8 mouse cellular contexts compared by ENCODE assay signal in the genomic region with DNA sequence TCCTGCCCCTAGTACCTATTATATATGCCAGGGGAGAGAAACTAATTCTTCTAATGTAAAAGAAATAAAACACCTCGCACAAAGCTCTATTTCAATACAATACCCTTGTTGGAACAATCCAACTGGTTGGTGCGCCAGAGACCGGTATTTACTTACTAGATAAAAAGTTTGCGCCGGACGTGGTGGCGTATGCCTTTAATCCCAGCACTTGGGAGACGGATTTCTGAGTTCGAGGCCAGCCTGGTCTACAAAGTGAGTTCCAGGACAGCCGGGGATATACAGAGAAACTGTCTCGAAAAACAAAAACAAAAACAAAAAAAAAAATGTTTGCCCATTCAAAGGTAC. TPM values are rescaled to one million over a fixed set of nuclear protein-coding genes. Genes with fewer than 3 reads are reported as not detected.
DNase-seq lines count a peak whose midpoint lies in the region; ATAC-seq and TF ChIP-seq lines count a peak whose summit lies in the region.

No protein-coding gene starts in this region.

- H3K27me3 ChIP-seq in lung, embryonic 16.5 days (ENCODE audit: control insufficient read depth, insufficient read depth, low read depth, low read length), result no peaks in the 10 kb centered on the region
- no peaks in the 10 kb centered on the region for H3K27me3 ChIP-seq in embryonic facial prominence, embryonic 10.5 days (replicated peaks; ENCODE audit: low read depth, poor library complexity, severe bottlenecking)
- no peaks in the 10 kb centered on the region for H3K27me3 ChIP-seq in intestine, embryonic 15.5 days (replicated peaks)
- H3K27me3 ChIP-seq in neural tube, embryonic 13.5 days, result no peaks in the 10 kb centered on the region
- H3K27me3 ChIP-seq in cerebellum, adult 2 months (ENCODE audit: control insufficient read depth, insufficient read depth, low read length), result no peaks in the 10 kb centered on the region

- H3K9me3 ChIP-seq in lung, embryonic 16.5 days (ENCODE audit: control insufficient read depth, low read length), result no peaks in the 10 kb centered on the region
- no peaks in the 10 kb centered on the region for H3K9me3 ChIP-seq in embryonic facial prominence, embryonic 10.5 days
- no peaks in the 10 kb centered on the region for H3K9me3 ChIP-seq in intestine, embryonic 15.5 days
- no peaks in the 10 kb centered on the region for H3K9me3 ChIP-seq in neural tube, embryonic 13.5 days

- peaks cover 3% of the 10 kb centered on the region; the same call in 1 of the 2 replicates for H3K36me3 ChIP-seq in lung, embryonic 16.5 days (ENCODE audit: control insufficient read depth, insufficient read depth, low read length)
- H3K36me3 ChIP-seq in embryonic facial prominence, embryonic 10.5 days (replicated peaks), result peaks cover 53% of the 10 kb centered on the region
- H3K36me3 ChIP-seq in intestine, embryonic 15.5 days, result no peaks in the 10 kb centered on the region
- no peaks in the 10 kb centered on the region for H3K36me3 ChIP-seq in neural tube, embryonic 13.5 days

- no peak overlapping the region for H3K27ac ChIP-seq in lung, embryonic 16.5 days (ENCODE audit: low read length)
- H3K27ac ChIP-seq in embryonic facial prominence, embryonic 10.5 days (replicated peaks), result peak overlapping the region; percentile 98; the same call in 1 of the 2 replicates
- H3K27ac ChIP-seq in intestine, embryonic 15.5 days, result 0 out of 2 replicates have a peak overlapping the region, but pooled peaks have one; percentile 5
- H3K27ac ChIP-seq in neural tube, embryonic 13.5 days (replicated peaks), result no peak overlapping the region
- no peak overlapping the region for H3K27ac ChIP-seq in cerebellum, adult 2 months (ENCODE audit: insufficient read depth, low read length)

- H3K4me1 ChIP-seq in lung, embryonic 16.5 days (replicated peaks; ENCODE audit: control insufficient read depth, insufficient read depth, low read length), result peaks cover 42% of the 10 kb centered on the region
- peaks cover 45% of the 10 kb centered on the region for H3K4me1 ChIP-seq in embryonic facial prominence, embryonic 10.5 days
- peaks cover 20% of the 10 kb centered on the region for H3K4me1 ChIP-seq in intestine, embryonic 15.5 days (replicated peaks)
- peaks cover 49% of the 10 kb centered on the region for H3K4me1 ChIP-seq in neural tube, embryonic 13.5 days (replicated peaks)
- no peaks in the 10 kb centered on the region for H3K4me1 ChIP-seq in cerebellum, adult 2 months (ENCODE audit: control insufficient read depth, insufficient read depth, low read length)

- no peak for DNase-seq in lung, postnatal 14 days
- DNase-seq in embryonic facial prominence, embryonic 10.5 days (ENCODE audit: low spot score), result no peak
- DNase-seq in cerebellum, adult 2 months, result no peak
- no peak for DNase-seq in adrenal gland, adult 2 months
- DNase-seq in left cerebral cortex, postnatal 25 days (ENCODE audit: low spot score in 2 of 2), result no peak

- TF ChIP-seq CTCF in cerebellum, adult 2 months (IDR thresholded peaks at IDR 0.05; ENCODE audit: borderline replicate concordance, insufficient read depth, low read depth, low read length), result no peak

- H3K4me3 ChIP-seq in lung, embryonic 16.5 days (ENCODE audit: low read length), result peak overlapping the region; percentile 92
- peak overlapping the region; percentile 92 for H3K4me3 ChIP-seq in embryonic facial prominence, embryonic 10.5 days
- H3K4me3 ChIP-seq in intestine, embryonic 15.5 days (replicated peaks), result peak overlapping the region; percentile 70
- H3K4me3 ChIP-seq in neural tube, embryonic 13.5 days, result peak overlapping the region; percentile 94
- no peak overlapping the region for H3K4me3 ChIP-seq in cerebellum, adult 2 months (replicated peaks; ENCODE audit: insufficient read depth, low read depth, low read length)

- intact Hi-C loops in left cerebral cortex, postnatal 25 days (cut with DNase I), result no loop called here

- H3K9ac ChIP-seq in lung, embryonic 16.5 days (ENCODE audit: low read length), result peak overlapping the region; percentile 94
- peak overlapping the region; percentile 98 for H3K9ac ChIP-seq in intestine, embryonic 15.5 days
- peak overlapping the region; percentile 96 for H3K9ac ChIP-seq in neural tube, embryonic 13.5 days

- peak overlapping the region; percentile 72 for H3K4me2 ChIP-seq in lung, embryonic 16.5 days (ENCODE audit: low read depth, low read length)
- peak overlapping the region; percentile 73 for H3K4me2 ChIP-seq in intestine, embryonic 15.5 days (replicated peaks)
- H3K4me2 ChIP-seq in neural tube, embryonic 13.5 days, result peak overlapping the region; percentile 74

- WGBS in lung, embryonic 16.5 days, result under 1% methylated on average over 11 of the region's 11 CpGs
- under 1% methylated on average over 11 of the region's 11 CpGs for WGBS in embryonic facial prominence, embryonic 10.5 days
- under 1% methylated on average over 11 of the region's 11 CpGs for WGBS in intestine, embryonic 15.5 days
- 2% methylated on average over 11 of the region's 11 CpGs for WGBS in neural tube, embryonic 13.5 days
- 14% methylated on average over 11 of the region's 11 CpGs for WGBS in cerebellum, adult 2 months

- ATAC-seq in lung, embryonic 16.5 days (ENCODE audit: low read depth), result no peak
- ATAC-seq in intestine, embryonic 15.5 days, result no peak
- ATAC-seq in neural tube, embryonic 13.5 days (ENCODE audit: low read depth), result no peak

- no peak for TF ChIP-seq POLR2A in cerebellum, adult 2 months (IDR thresholded peaks at IDR 0.05; ENCODE audit: borderline replicate concordance, insufficient read depth, low read length)

RNA-seq across cellular contexts. Expression of a gene that starts 1.2 kb away (rescaled TPM):
- polyA plus RNA-seq in lung, embryonic 16.5 days (2015; fragmentation: Nextera tagmentation; extraction: Ambion mirVana), result 21.8 and 22.6 TPM in 2 replicates
- polyA plus RNA-seq in embryonic facial prominence, embryonic 10.5 days (2016; fragmentation: Nextera tagmentation; extraction: Ambion mirVana), result 23.2 and 25.1 TPM in 2 replicates
- 22.7 and 23.3 TPM in 2 replicates for polyA plus RNA-seq in intestine, embryonic 15.5 days (2015; fragmentation: Nextera tagmentation; extraction: Ambion mirVana)
- 11.4 and 12.0 TPM in 2 replicates for polyA plus RNA-seq in neural tube, embryonic 13.5 days (2015; fragmentation: Nextera tagmentation; extraction: Ambion mirVana)
- 6.5 and 6.7 TPM in 2 replicates for polyA plus RNA-seq in cerebellum, adult 2 months (2012; rRNA removed)
- 10 to 100 TPM; 22.3 to 22.7 TPM for total RNA-seq in adrenal gland, adult 2 months (2021)
- 4.4 and 4.6 TPM in 2 replicates for polyA plus RNA-seq in adrenal gland, adult 2 months (2012; rRNA removed)
- total RNA-seq in left cerebral cortex, postnatal 25 days (2021), result 1 to 10 TPM; 5.2 to 5.7 TPM

RNA-seq across cellular contexts. Expression of a gene that starts 1.4 kb away (rescaled TPM):
- 101 and 103 TPM in 2 replicates for polyA plus RNA-seq in lung, embryonic 16.5 days (2015; fragmentation: Nextera tagmentation; extraction: Ambion mirVana)
- polyA plus RNA-seq in embryonic facial prominence, embryonic 10.5 days (2016; fragmentation: Nextera tagmentation; extraction: Ambion mirVana), result 128 and 138 TPM in 2 replicates
- 131 and 140 TPM in 2 replicates for polyA plus RNA-seq in intestine, embryonic 15.5 days (2015; fragmentation: Nextera tagmentation; extraction: Ambion mirVana)
- 76.1 and 79.7 TPM in 2 replicates for polyA plus RNA-seq in neural tube, embryonic 13.5 days (2015; fragmentation: Nextera tagmentation; extraction: Ambion mirVana)
- 72.8 and 76.9 TPM in 2 replicates for polyA plus RNA-seq in cerebellum, adult 2 months (2012; rRNA removed)
- total RNA-seq in adrenal gland, adult 2 months (2021), result 100 to 1,000 TPM in 1 of 2 experiments, 10 to 100 TPM in 1; 87.4 to 105 TPM
- 34.9 and 35.1 TPM in 2 replicates for polyA plus RNA-seq in adrenal gland, adult 2 months (2012; rRNA removed)
- total RNA-seq in left cerebral cortex, postnatal 25 days (2021), result 10 to 100 TPM; 77.5 to 81.3 TPM

Comparison
In these comparisons a context has a peak if more than half of its experiments do, and no peak if none do; other contexts are left out.
1. H3K27ac ChIP-seq: peak in embryonic facial prominence, embryonic 10.5 days (single experiment) and intestine, embryonic 15.5 days (single experiment); none in lung, embryonic 16.5 days (single experiment), neural tube, embryonic 13.5 days (single experiment) and cerebellum, adult 2 months (single experiment).
2. Peak in every context shown above with its lines, with median percentiles within 50 percentile points of each other: H3K4me2 ChIP-seq and H3K9ac ChIP-seq.